Mouse (Mus musculus) erythroid progenitor cell, adult 5-6 weeks (primary cell): Measurements from ENCODE around the gene Mog. TPM values are rescaled to one million over a fixed set of nuclear protein-coding genes. Genes with fewer than 3 reads are reported as not detected.
"Not testable (repeated sequence)": the region's sequence is repeated elsewhere in the genome, so short reads cannot be mapped to it uniquely, and the experiment has no call there.

Experiments
- ATAC-seq: replicated peaks from 2 replicates; pipeline ENCODE4 v1.8.0; 2016; ENCODE audit warnings: moderate number of reproducible peaks, mild to moderate bottlenecking, moderate TSS enrichment, inconsistent platforms; ENCODE audit not compliant: poor library complexity, low FRiP score, severe bottlenecking
- total RNA-seq, 2 experiments: library from RNA; stranded (forward) in 1 of 2; stranded (reverse) in 1 of 2; fragments of 150-400 nt in 1 of 2; fragments of 186-747, 209-891 nt in 1 of 2; gene quantifications; 2 replicates each; pipeline versions ENCODE4 v1.2.3 to v1.2.4; 2015 to 2017; ENCODE audit warnings: low replicate concordance in 2 of 2

The Mog gene
- total RNA-seq, 2 experiments from 2014 or later, result not detected

DNA sequence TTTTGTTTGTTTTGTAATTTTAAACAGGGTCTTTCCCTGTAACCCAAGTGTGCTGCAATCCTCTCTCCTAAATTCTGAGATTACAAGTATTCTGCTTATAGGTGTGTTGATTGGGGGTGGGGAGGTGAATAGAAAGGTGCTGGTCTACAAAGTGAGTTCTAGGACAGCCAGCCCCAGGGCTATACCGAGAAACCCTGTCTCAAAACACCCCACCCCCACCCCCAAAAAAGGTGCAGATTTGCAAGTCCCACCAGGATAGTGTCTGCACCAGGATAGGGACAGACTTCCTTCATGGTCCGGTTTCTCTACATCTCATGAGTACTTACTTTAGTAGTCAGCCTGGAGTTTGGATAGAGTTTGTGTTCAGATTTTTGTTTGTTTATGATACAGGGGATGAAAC is 24.7 kb downstream of the Mog start:
- no peak for ATAC-seq

GRCm38 (mm10) chr17:36997033-36997735 is 26.0 kb downstream of the Mog start:
- no peak for ATAC-seq

- ATAC-seq, result no peak
Measured at GRCm38 (mm10) chr17:36995448-36995847, 27.8 kb downstream of the Mog start.

DNA sequence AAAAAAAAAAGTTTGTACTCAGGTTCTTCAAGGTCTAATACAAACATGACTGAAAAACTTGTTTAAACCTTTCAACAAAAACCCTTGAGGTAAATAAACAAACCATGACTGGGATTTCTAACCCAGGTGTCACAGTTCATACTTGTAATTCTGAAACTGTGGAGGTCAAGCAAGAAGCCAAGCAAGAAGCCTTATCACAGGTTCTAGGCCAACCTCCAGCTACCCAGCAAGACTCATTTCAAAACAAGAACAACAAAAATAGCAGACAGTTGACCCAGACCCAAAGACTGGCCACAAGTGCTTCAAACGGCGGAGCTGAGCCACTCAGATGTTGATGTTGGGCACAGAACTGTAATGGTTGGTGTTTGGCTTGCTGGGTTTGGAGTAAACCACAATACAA is 28.7 kb downstream of the Mog start:
- ATAC-seq, result no peak

DNA sequence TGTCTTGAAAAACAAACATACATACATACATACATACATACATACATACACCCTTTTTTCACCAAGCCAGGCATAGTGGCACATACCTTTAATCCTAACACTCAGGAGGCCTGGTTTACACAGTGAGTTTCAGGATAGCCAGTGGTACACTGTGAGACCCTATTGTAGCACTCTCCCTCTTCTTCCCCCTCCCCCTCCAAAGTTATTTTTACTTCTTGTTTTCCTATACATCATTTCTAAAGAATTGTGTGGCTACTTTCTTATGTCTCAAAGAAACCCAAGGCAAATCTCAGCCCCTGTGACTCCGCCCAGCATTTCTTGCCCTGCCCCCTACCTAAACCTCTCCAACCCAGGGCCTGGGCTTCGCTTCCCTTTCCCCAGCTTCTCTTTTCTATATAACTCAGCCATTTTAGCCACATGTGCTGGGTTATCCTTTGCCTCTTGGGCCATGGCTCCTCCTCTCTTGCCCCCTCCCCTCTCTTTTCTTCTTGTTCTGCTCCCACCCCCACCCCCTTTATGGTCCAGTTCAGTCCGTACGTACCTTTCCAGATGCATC is 29.4 kb downstream of the Mog start:
- no peak for ATAC-seq

GRCm38 (mm10) chr17:36992336-36993104 is 30.7 kb downstream of the Mog start:
- no peak for ATAC-seq

DNA sequence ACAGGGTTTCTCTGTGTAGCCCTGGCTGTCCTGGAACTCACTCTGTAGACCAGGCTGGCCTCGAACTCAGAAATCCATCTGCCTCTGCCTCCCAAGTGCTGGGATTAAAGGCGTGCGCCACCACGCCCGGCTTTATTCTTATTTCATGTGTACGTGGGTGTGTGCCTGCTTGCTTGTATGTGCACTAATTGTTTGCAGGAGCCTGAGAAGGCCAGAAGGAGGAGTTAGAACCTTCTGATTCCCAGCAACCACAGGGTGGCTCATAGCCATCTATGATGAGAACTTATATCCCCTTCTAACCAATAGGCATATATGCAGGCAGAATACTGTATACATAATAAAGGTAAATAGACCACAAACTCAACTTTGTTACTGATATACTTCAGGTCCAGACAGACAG is 32.6 kb downstream of the Mog start:
- ATAC-seq, result not testable (repeated sequence)

GRCm38 (mm10) chr17:36989437-36989836 is 33.8 kb downstream of the Mog start, which contains the start of gene H2-M5:
Gene H2-M5 (minus strand): TSS chr17:36989537.
- no peak for ATAC-seq

GRCm38 (mm10) chr17:36988475-36988874 is 34.7 kb downstream of the Mog start:
- ATAC-seq, result no peak

GRCm38 (mm10) chr17:36982253-36983155 is 40.7 kb downstream of the Mog start:
- no peak for ATAC-seq

GRCm38 (mm10) chr17:36981845-36982244 is 41.4 kb downstream of the Mog start:
- ATAC-seq, result no peak

DNA sequence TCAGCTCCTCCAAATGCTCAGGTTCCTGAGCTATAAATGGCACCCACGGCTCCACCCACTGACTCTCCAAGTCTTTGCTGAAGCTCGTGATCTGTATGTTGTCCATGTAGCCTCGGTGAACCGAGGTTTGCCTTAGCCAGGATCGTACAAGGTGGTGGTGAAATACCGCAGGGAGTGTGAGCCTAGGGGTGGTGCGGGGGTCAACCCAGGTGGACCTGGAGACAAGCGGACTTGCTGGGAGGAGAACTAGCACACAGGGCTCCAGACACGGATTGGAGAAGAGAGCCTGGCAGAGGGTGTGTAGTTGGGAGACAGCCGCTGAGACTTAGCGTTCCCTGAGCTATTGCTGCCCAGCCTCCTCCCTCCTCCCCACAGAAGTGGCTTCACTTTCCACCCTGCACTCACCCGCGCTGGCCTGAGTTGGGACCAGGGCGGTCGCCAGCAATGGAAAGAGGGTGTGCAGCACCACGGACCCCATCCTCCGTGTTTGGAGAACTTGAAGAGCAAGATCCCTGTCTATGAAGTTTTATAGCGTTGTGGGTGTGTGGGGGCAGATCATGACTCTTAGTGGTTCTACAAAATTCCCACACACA is 41.9 kb downstream of the Mog start, which contains the start of gene 2410137M14Rik:
2410137M14Rik (minus strand) TSS at position 17 of the 593 bp plus-strand sequence.
- ATAC-seq, result no peak

- no peak for ATAC-seq
Measured at GRCm38 (mm10) chr17:36973271-36973787, 49.9 kb downstream of the Mog start.

- ATAC-seq, result no peak
Measured at GRCm38 (mm10) chr17:36972791-36973190, 50.4 kb downstream of the Mog start.

DNA sequence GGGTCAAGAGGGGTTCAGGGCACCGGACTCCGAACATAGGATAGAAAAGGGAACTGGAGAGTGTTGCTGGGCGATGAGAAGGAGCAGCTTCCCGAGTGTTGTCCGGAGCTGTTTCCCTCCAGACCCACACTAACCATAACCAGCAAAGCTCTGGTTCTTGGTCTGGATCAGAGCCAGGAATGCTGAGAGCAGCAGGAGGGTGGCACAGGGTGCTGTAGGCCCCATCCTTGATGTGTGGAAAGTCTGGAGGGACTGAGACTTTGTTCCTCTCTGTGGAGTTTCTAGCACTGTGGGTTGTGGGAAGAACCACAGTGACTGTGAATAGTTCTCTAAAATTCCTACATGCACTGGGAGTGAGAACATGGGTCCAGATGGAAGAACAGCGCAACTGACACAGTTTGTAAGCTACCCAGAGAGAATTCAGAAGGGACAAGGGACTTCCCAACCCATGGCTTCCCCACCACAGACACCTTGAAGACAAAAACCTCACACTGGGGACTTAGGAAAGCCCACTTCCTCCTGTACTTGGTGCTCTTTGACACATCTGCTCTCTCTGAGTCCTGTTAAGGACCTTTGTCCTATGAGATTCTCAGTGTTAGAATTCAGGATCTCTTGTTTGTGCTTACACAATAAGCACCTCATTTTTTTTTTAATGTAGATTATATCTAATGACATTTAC is 51.9 kb downstream of the Mog start:
- ATAC-seq, result no peak

- ATAC-seq, result no peak
Measured at GRCm38 (mm10) chr17:36970316-36970890, 52.8 kb downstream of the Mog start.

GRCm38 (mm10) chr17:36966875-36967274 is 56.3 kb downstream of the Mog start:
- no peak for ATAC-seq

DNA sequence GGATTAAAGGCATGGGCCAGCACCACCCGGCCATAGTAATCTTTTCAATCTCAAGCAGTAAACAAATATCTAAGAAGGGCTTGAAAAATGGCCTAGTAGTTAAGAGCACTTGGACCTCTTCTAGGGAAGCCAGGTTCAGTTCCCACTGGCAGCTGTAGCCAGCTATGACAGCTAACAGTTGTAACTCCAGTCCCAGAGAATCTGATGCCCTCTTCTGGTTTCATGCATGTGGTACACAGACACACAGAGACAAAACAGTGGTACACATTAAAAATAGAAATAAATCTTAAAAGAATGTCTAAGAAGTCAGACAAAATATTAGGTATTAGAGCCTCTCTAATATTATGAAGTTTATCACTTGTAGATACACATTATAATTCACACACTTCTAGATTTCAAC is 62.1 kb downstream of the Mog start:
- ATAC-seq, result no peak
